Mouse (Mus musculus) testis, adult 2 months (tissue): ENCODE data around the gene Mapk8ip1. TPM values are rescaled to one million over a fixed set of nuclear protein-coding genes. Genes with fewer than 3 reads are reported as not detected.

ENCODE experiments used
- H3K27ac ChIP-seq: fragments of 200-500 bp; 2 replicates; pipeline ENCODE4 v1.5.1; 2012; ENCODE audit warnings: low read depth, low read length; ENCODE audit not compliant: control insufficient read depth, insufficient read depth
- H3K27me3 ChIP-seq: fragments of 200-500 bp; 2 replicates; pipeline ENCODE4 v1.6.1; 2012; ENCODE audit warnings: mild to moderate bottlenecking, low read length, moderate library complexity; ENCODE audit not compliant: control insufficient read depth, insufficient read depth
- H3K36me3 ChIP-seq: fragments of 200-500 bp; 2 replicates; pipeline ENCODE4 v1.6.1; 2012; ENCODE audit warnings: mild to moderate bottlenecking, low read length; ENCODE audit not compliant: control insufficient read depth, insufficient read depth
- H3K4me1 ChIP-seq: fragments of 200-500 bp; 2 replicates; pipeline ENCODE4 v1.6.1; 2012; ENCODE audit warnings: low read length; ENCODE audit not compliant: control insufficient read depth, insufficient read depth
- H3K4me3 ChIP-seq: fragments of 200-500 bp; 2 replicates; pipeline ENCODE4 v1.5.1; 2012; ENCODE audit warnings: low read depth, mild to moderate bottlenecking, low read length, moderate library complexity, mixed read lengths; ENCODE audit not compliant: control insufficient read depth
- CTCF ChIP-seq: fragments of 200-500 bp; IDR thresholded peaks from 2 replicates; pipeline ENCODE4 v1.5.1; 2012; ENCODE audit warnings: low read depth, mild to moderate bottlenecking, inconsistent platforms, low read length, moderate library complexity; ENCODE audit not compliant: control insufficient read depth, insufficient read depth, insufficient replicate concordance
- POLR2A ChIP-seq: fragments of 200-500 bp; IDR thresholded peaks from 2 replicates; pipeline ENCODE4 v1.6.1; 2012; ENCODE audit warnings: low read depth, mild to moderate bottlenecking, inconsistent platforms, low read length, moderate library complexity; ENCODE audit not compliant: control insufficient read depth
- polyA plus RNA-seq: library from polyadenylated mRNA; depleted of rRNA; stranded (reverse); fragments of >200 nt; gene quantifications from 2 replicates; pipeline ENCODE4 v1.2.3, GENCODE M21; 2012

Mapk8ip1 gene
- polyA plus RNA-seq, 1 experiment, result 23.2 TPM

DNA sequence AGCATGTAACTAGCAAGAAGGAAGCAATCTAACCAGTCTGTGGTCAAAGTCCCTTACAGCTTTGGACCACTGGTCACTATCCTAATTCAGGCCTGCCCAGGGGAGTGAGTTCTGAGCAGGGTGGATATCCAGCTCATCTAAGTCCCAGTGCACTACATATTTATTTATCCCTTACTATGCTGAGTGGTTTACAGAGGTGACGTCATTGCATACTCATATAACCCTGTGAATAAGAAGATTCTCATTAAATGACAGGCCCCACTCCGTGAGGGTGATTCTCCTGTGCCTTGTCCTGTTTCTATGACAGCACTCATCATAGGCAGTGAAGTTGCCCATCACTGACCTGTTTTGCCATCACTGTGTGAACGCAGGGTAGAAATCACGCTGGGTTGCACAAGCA is 24.3 kb upstream of the Mapk8ip1 start:
- Histone ChIP-seq H3K4me1 (peaks cover 11% of the 10 kb centered on the region), H3K27me3 (no peaks in the 10 kb centered on the region), H3K4me3 (no peak overlapping the region), H3K36me3 (peaks cover 3% of the 10 kb centered on the region), H3K27ac (no peak overlapping the region; the same call in 1 of the 2 replicates)
- no peak for TF ChIP-seq POLR2A
- no peak for TF ChIP-seq CTCF

DNA sequence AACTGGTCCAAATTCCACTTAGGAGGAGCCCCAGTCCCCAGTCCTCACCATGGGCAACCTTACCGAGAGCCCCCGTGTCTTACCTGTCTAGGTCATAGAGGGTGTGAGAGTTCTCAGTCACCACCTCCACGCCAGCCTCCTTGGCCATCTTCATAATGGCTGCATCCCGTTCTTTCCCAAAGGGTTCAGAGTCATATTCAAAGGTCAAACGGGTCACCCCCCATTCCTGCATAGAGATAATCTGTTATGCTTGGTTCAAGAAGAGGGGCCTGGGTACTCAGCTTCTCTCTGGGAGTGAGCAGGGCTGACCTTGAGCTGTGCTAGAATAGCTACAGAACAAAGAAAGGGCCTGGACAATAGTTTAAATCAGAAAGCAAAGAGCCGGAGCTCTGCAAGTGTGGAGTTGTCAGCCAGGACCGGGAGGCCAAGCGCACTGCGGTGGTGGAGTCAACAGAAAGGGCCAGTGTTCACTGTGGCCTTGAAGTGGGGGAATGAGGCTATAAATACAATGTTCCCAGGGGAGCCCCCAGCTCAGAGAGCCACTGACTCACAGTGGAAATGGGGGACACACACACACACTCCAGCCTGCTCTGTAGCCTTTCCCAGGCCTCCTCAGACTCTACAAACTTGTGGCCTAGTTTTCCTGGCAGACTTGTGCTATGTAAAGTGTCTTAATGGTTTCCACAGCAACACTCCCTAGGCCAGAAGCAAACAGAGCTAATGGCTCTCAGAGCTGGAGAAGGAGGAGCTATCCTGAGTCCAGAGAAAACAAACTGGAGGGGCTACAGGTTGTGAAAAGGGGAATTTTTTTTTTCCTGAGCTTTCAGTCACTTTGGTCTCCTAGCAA is 23.6 kb upstream of the Mapk8ip1 start:
- H3K27ac ChIP-seq, result peak overlapping the region; percentile 61
- TF ChIP-seq POLR2A (no peak), CTCF (no peak)
- H3K36me3 ChIP-seq, result peaks cover 3% of the 10 kb centered on the region
- no peak overlapping the region for H3K4me3 ChIP-seq
- H3K4me1 ChIP-seq, result peaks cover 11% of the 10 kb centered on the region
- H3K27me3 ChIP-seq, result no peaks in the 10 kb centered on the region

DNA sequence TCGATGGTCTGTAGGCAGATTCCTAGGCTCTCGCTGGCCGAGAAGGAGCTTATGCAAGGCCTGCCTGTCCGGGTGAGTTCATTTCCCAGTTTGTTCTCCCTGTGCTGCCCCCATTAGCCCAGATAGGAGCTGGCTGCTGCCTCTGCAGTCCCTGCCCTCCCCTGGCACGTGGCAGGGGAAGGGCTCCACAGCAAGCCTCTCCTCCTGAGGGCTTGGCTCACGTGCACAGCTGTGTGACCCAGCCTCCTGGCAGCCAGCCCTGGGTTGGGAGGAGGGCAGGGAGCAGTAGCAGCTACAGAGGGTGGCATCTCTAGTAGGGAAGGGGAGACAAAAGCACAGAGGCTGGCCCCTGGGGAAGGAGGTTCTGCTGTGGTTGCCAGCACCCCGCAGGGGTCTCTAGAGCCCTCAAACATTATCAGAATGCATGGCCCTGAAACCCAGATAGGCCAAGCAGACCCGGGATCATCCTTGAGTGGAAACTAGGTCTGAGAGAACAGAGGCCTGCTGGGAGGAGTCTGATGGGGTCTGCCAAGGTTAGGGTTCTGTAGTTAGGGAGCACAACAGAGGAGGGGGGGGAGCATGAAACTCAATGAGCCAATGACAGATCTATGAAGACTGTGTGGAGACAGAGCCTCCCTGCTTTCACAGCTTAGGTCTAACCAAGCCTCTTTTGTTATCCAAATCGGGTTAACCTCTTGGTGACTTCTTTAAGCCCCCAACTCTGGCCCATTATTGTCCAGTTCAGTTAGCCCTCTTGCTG is 22.8 kb upstream of the Mapk8ip1 start:
- Histone ChIP-seq H3K4me3 (no peak overlapping the region), H3K27ac (peak overlapping the region; percentile 62), H3K36me3 (peaks cover 3% of the 10 kb centered on the region), H3K27me3 (no peaks in the 10 kb centered on the region), H3K4me1 (peaks cover 11% of the 10 kb centered on the region)
- TF ChIP-seq POLR2A, result peak; percentile 34; the same call in 1 of the 2 replicates
- no peak for TF ChIP-seq CTCF

DNA sequence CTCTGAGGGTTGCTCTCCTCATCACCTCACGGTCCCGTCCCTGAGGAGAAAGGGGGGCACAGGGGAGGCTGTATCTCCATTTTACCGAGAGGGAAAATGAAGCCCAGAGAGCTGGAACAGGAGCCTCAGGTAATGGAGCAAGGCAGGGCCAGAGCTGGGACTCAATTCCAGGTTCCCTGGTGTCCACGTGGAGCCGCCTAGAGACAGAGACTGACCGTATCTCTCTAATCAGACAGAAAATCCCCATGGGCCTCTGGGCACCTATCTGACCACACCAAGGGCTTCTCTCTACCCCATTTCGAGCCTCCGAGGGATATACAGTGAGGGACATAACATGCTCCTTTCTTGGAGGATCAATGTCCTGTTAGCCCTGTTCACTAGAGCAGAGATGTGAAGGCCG is 22.1 kb upstream of the Mapk8ip1 start:
- peaks cover 3% of the 10 kb centered on the region for H3K36me3 ChIP-seq
- H3K4me3 ChIP-seq, result no peak overlapping the region
- no peaks in the 10 kb centered on the region for H3K27me3 ChIP-seq
- H3K27ac ChIP-seq, result peak overlapping the region; percentile 62
- no peak for TF ChIP-seq POLR2A
- TF ChIP-seq CTCF, result no peak
- H3K4me1 ChIP-seq, result peaks cover 11% of the 10 kb centered on the region

DNA sequence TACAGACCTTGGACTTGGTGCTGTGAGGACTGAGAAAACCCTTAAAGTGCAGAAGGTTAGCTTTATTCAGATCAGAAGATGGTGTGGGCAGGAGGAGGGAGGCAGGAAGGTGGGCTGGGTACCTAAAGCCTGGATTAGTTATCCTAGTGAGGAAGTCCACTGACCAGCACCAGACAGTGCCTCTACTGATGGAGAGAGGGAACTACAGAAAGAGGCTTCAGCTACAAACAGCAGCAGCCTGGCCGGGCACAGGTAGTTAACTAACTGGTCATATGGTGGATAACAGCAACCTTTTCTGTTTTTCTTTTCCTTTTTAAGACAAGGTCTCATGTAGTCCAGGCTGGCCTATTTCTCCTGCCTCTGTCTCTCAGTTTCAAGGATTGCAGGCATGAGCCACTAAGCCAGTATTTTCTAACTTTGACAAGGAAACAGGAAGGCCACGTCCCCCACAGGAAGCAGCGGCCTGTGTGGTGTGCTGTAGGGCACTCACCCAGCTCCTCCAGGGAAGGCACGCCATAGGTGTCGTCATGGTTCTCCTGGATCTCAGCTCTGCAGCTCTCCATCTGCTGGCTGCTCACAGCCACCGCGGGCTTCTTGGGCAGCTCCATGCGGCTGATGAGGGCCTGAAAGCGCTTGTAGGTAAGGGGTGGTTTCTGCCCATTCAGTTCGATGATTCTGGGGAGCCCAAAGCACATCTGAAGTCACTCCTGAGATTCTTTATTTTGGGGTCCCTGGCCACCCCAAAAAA is 21.5 kb upstream of the Mapk8ip1 start:
- H3K36me3 ChIP-seq, result peaks cover 3% of the 10 kb centered on the region
- peaks cover 11% of the 10 kb centered on the region for H3K4me1 ChIP-seq
- H3K4me3 ChIP-seq, result no peak overlapping the region
- TF ChIP-seq POLR2A (no peak), CTCF (no peak)
- no peaks in the 10 kb centered on the region for H3K27me3 ChIP-seq
- no peak overlapping the region for H3K27ac ChIP-seq

DNA sequence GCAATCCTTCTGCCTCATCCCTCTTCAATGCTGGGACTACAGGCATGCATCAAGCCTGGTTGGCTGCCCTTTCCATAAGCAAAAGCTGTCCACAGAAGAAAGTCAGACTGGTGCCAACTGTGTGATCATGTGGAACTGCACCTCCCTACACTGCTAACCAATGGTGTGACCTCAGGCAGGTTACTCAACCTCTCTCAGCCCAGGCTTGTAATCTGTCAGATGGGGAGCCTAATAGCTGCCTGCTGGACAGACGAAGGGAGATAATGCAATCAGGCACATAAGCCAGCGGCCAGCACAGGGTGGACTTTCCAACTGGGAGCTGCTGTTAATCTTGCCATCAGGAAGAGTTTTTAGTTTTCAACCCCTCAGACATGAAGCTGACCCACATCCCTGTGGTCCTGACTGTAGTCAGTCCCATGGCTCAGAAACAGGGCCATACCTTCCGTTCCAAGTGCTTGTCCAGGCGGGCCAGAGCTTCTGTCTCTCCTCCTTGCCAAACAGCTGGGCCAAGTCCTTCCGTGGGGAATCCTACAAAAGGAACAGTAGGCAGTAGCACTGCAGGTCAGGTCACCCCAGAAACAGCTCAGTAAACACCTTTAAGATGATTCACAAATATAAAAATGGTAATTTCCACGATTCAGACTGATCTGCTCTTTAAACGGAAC is 20.8 kb upstream of the Mapk8ip1 start:
- Histone ChIP-seq H3K27ac (no peak overlapping the region), H3K27me3 (no peaks in the 10 kb centered on the region), H3K4me1 (peaks cover 11% of the 10 kb centered on the region), H3K4me3 (no peak overlapping the region), H3K36me3 (peaks cover 3% of the 10 kb centered on the region)
- TF ChIP-seq POLR2A (no peak), CTCF (no peak)
